In the genomic region with DNA sequence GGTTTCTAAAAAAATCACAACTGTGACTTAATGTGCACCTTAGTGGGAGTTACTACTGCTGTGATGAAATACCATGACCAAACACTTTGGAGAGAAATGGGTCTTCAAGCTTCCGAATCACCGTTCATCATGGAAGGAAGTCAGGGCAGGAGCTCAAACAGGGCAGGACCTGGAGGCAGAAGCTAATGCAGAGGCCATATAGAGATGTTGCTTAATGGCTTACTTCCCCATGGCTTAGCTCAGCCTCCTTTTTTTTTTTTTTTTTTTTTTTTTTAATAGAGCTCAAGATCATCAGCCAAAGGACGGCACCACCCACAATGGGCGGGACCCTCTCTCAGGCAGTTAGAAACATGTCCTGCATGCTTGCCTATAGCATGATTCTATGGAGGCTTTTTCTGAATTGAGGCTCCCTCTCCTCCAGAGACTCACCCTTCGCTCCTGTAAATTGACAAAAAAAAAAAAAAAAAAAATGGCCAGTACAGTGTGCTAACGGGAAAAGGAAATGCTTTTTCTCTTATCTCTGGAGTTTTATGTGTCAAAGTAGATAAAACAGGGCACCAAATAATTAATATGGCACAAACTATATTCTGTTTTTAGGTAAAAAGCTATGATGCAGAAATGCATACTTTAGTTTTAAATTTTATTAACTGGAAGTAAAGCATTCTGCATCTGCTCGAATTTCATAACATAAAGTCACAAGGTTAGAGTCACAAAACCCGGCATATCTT, we compare ENCODE assay signal across 21 mouse cellular contexts.
A peak's percentile ranks its signal among the peaks of the same experiment; 100 is the strongest.
DNase-seq lines count a peak whose midpoint lies in the region; ATAC-seq and TF ChIP-seq lines count a peak whose summit lies in the region.
"Had no signal": no experiment of that assay in that cellular context is flagged by ENCODE, and none has a peak within 500 bp of the region (broad histone marks: within the 10 kb centered on the region; RNA-seq: fewer than 3 reads in every experiment).

No protein-coding gene starts in this region.

- H3K9me3 ChIP-seq in liver, embryonic 11.5 days (ENCODE audit: control insufficient read depth, low read length), result no peaks in the 10 kb centered on the region
- H3K9me3 ChIP-seq in liver, postnatal 0 days (ENCODE audit: low read length), result no peaks in the 10 kb centered on the region
- H3K9me3 ChIP-seq in G1E (replicated peaks), result no peaks in the 10 kb centered on the region
- H3K9me3 ChIP-seq in intestine, embryonic 15.5 days, result no peaks in the 10 kb centered on the region
- H3K9me3 ChIP-seq: embryonic facial prominence, embryonic 15.5 days; forebrain, embryonic 15.5 days; heart, embryonic 10.5 days; heart, embryonic 15.5 days; hindbrain, embryonic 13.5 days had no signal

- 67% methylated on average over 8 of the region's 8 CpGs for WGBS in liver, embryonic 11.5 days
- 55% methylated on average over 8 of the region's 8 CpGs for WGBS in liver, postnatal 0 days (ENCODE audit: insufficient replicate concordance)
- 84% methylated on average over 8 of the region's 8 CpGs for WGBS in intestine, embryonic 15.5 days
- 89% methylated on average over 8 of the region's 8 CpGs for WGBS in thymus, adult 2 months

- H3K9ac ChIP-seq in liver, embryonic 11.5 days (ENCODE audit: low read depth, low read length), result no peak overlapping the region
- H3K9ac ChIP-seq in liver, postnatal 0 days (replicated peaks), result no peak overlapping the region
- no peak overlapping the region for H3K9ac ChIP-seq in intestine, embryonic 15.5 days
- H3K9ac ChIP-seq: embryonic facial prominence, embryonic 15.5 days; forebrain, embryonic 15.5 days; heart, embryonic 15.5 days; hindbrain, embryonic 13.5 days had no signal

- H3K4me2 ChIP-seq in liver, embryonic 11.5 days, result no peak overlapping the region
- H3K4me2 ChIP-seq in liver, postnatal 0 days (ENCODE audit: low read depth, low read length), result no peak overlapping the region
- no peak overlapping the region for H3K4me2 ChIP-seq in intestine, embryonic 15.5 days (replicated peaks)
- H3K4me2 ChIP-seq: embryonic facial prominence, embryonic 15.5 days; forebrain, embryonic 15.5 days; heart, embryonic 15.5 days; hindbrain, embryonic 13.5 days had no signal

- TF ChIP-seq POLR2A in thymus, adult 2 months (IDR thresholded peaks at IDR 0.05; ENCODE audit: control insufficient read depth, extremely low read depth, insufficient read depth, low read length, poor library complexity), result no peak

- H3K27ac ChIP-seq in liver, embryonic 11.5 days (ENCODE audit: low read depth, low read length), result no peak overlapping the region
- no peak overlapping the region for H3K27ac ChIP-seq in liver, postnatal 0 days (ENCODE audit: low read depth)
- no peak overlapping the region for H3K27ac ChIP-seq in intestine, embryonic 15.5 days
- H3K27ac ChIP-seq in thymus, adult 2 months (ENCODE audit: control insufficient read depth, insufficient read depth, low read length), result no peak overlapping the region
- H3K27ac ChIP-seq: embryonic facial prominence, embryonic 15.5 days; forebrain, embryonic 15.5 days; heart, embryonic 10.5 days; heart, embryonic 15.5 days; hindbrain, embryonic 13.5 days; hindbrain, postnatal 0 days had no signal

- H3K27me3 ChIP-seq in liver, embryonic 11.5 days (replicated peaks; ENCODE audit: control insufficient read depth, insufficient read depth, low read length), result no peaks in the 10 kb centered on the region
- H3K27me3 ChIP-seq in liver, postnatal 0 days (ENCODE audit: insufficient read depth, low read length), result no peaks in the 10 kb centered on the region
- no peaks in the 10 kb centered on the region for H3K27me3 ChIP-seq in G1E (ENCODE audit: insufficient read depth, low read length)
- no peaks in the 10 kb centered on the region for H3K27me3 ChIP-seq in intestine, embryonic 15.5 days (replicated peaks)
- no peaks in the 10 kb centered on the region for H3K27me3 ChIP-seq in thymus, adult 2 months (ENCODE audit: control insufficient read depth, insufficient read depth, low read length)
- H3K27me3 ChIP-seq: embryonic facial prominence, embryonic 15.5 days; forebrain, embryonic 15.5 days; heart, embryonic 15.5 days; hindbrain, embryonic 13.5 days had no signal

- no peak for TF ChIP-seq EP300 in liver, postnatal 0 days (IDR thresholded peaks at IDR 0.05; ENCODE audit: low read depth)

- no peaks in the 10 kb centered on the region for H3K4me1 ChIP-seq in liver, embryonic 11.5 days (replicated peaks; ENCODE audit: control insufficient read depth, insufficient read depth, low read length)
- H3K4me1 ChIP-seq in liver, postnatal 0 days (ENCODE audit: insufficient read depth), result no peaks in the 10 kb centered on the region
- peaks cover 11% of the 10 kb centered on the region for H3K4me1 ChIP-seq in G1E (ENCODE audit: insufficient read depth, low read depth, low read length)
- H3K4me1 ChIP-seq in intestine, embryonic 15.5 days (replicated peaks), result no peaks in the 10 kb centered on the region
- no peaks in the 10 kb centered on the region for H3K4me1 ChIP-seq in thymus, adult 2 months (replicated peaks; ENCODE audit: control insufficient read depth, insufficient read depth, low read length)
- H3K4me1 ChIP-seq: embryonic facial prominence, embryonic 15.5 days; forebrain, embryonic 15.5 days; heart, embryonic 10.5 days; heart, embryonic 15.5 days had no signal

- DNase-seq in liver, embryonic 11.5 days (ENCODE audit: low spot score), result no peak
- DNase-seq in liver, postnatal 0 days, result no peak
- DNase-seq in G1E (ENCODE audit: low spot score), result no peak
- no peak for DNase-seq in kidney, adult 11 months
- DNase-seq in thymus, adult 2 months, result no peak
- DNase-seq: adrenal gland, adult 8-10 months; adrenal gland, postnatal 36 days; cerebellum, adult 2 months; cerebellum, postnatal 10 days; embryo, embryonic 11 days; gastrocnemius, postnatal 36 days; heart, adult 18-20 months; heart, postnatal 14 days had no signal

- peak; percentile 34; the same call in 1 of the 2 replicates for ATAC-seq in liver, embryonic 11.5 days (replicated peaks; ENCODE audit: low FRiP score)
- ATAC-seq in liver, postnatal 0 days, result no peak
- peak; percentile 52 for ATAC-seq in G1E (ENCODE audit: extremely low read depth, insufficient number of reproducible peaks, low FRiP score, poor library complexity, severe bottlenecking)
- ATAC-seq in granulocyte monocyte progenitor cell, adult 5-6 weeks (replicated peaks; ENCODE audit: poor library complexity, severe bottlenecking), result peak; percentile 85
- no peak for ATAC-seq in intestine, embryonic 15.5 days
- ATAC-seq: forebrain, embryonic 15.5 days; hindbrain, postnatal 0 days had no signal

- no peak overlapping the region for H3K4me3 ChIP-seq in liver, embryonic 11.5 days (ENCODE audit: low read depth, low read length)
- no peak overlapping the region for H3K4me3 ChIP-seq in liver, postnatal 0 days (ENCODE audit: low read depth, low read length)
- no peak overlapping the region for H3K4me3 ChIP-seq in G1E (ENCODE audit: low read depth, low read length)
- H3K4me3 ChIP-seq in intestine, embryonic 15.5 days (replicated peaks), result no peak overlapping the region
- no peak overlapping the region for H3K4me3 ChIP-seq in thymus, adult 2 months (ENCODE audit: control insufficient read depth, insufficient read depth, low read length)
- H3K4me3 ChIP-seq: embryonic facial prominence, embryonic 15.5 days; forebrain, embryonic 15.5 days; heart, embryonic 10.5 days; heart, embryonic 15.5 days; hindbrain, embryonic 13.5 days had no signal

- H3K36me3 ChIP-seq in liver, embryonic 11.5 days (ENCODE audit: control insufficient read depth, insufficient read depth, low read length), result no peaks in the 10 kb centered on the region
- no peaks in the 10 kb centered on the region for H3K36me3 ChIP-seq in liver, postnatal 0 days (replicated peaks; ENCODE audit: insufficient read depth, low read length)
- H3K36me3 ChIP-seq in G1E (replicated peaks), result no peaks in the 10 kb centered on the region
- H3K36me3 ChIP-seq in intestine, embryonic 15.5 days, result no peaks in the 10 kb centered on the region
- no peaks in the 10 kb centered on the region for H3K36me3 ChIP-seq in thymus, adult 2 months (ENCODE audit: control insufficient read depth, insufficient read depth, low read length)
- H3K36me3 ChIP-seq: embryonic facial prominence, embryonic 15.5 days; forebrain, embryonic 15.5 days; heart, embryonic 10.5 days; heart, embryonic 15.5 days; hindbrain, embryonic 13.5 days had no signal

- no peak for TF ChIP-seq CTCF in liver, postnatal 0 days (IDR thresholded peaks at IDR 0.05; ENCODE audit: low read depth)
- no peak for TF ChIP-seq CTCF in G1E (IDR thresholded peaks at IDR 0.05; ENCODE audit: low read depth, low read length)
- no peak for TF ChIP-seq CTCF in thymus, adult 2 months (IDR thresholded peaks at IDR 0.05; ENCODE audit: borderline replicate concordance, control insufficient read depth, extremely low read depth, insufficient read depth, low read length, poor library complexity)

Comparison
In these comparisons a context has a peak if more than half of its experiments do, and no peak if none do; other contexts are left out.
1. ATAC-seq: peak in liver, embryonic 11.5 days (single experiment), G1E (single experiment) and granulocyte monocyte progenitor cell, adult 5-6 weeks (single experiment); none in liver, postnatal 0 days (single experiment) and intestine, embryonic 15.5 days (single experiment).